9 mouse cellular contexts compared by ENCODE assay signal in genomic region chr12:106080945-106081747, GRCm38 (mm10).
DNase-seq lines count a peak whose midpoint lies in the region; ATAC-seq and TF ChIP-seq lines count a peak whose summit lies in the region.
"Had no signal": no experiment of that assay in that cellular context is flagged by ENCODE, and none has a peak within 500 bp of the region (broad histone marks: within the 10 kb centered on the region; RNA-seq: fewer than 3 reads in every experiment).

No protein-coding gene starts in this region.

- no peak for TF ChIP-seq EP300 in heart, adult 2 months (IDR thresholded peaks at IDR 0.05; ENCODE audit: insufficient read depth, low read depth, low read length)

- intact Hi-C loops in heart, adult 2 months (cut with DNase I): no loop called here

- no peaks in the 10 kb centered on the region for H3K27me3 ChIP-seq in heart, embryonic 11.5 days (ENCODE audit: control insufficient read depth, insufficient read depth, low read length)
- H3K27me3 ChIP-seq in heart, adult 2 months (ENCODE audit: control insufficient read depth, insufficient read depth, low read length): no peaks in the 10 kb centered on the region
- peaks cover 3% of the 10 kb centered on the region; the same call in 1 of the 2 replicates for H3K27me3 ChIP-seq in cerebellum, adult 2 months (ENCODE audit: control insufficient read depth, insufficient read depth, low read length)
- no peaks in the 10 kb centered on the region for H3K27me3 ChIP-seq in forebrain, embryonic 15.5 days
- no peaks in the 10 kb centered on the region for H3K27me3 ChIP-seq in midbrain, embryonic 13.5 days
- H3K27me3 ChIP-seq: megakaryocyte, embryonic 14.5 days had no signal

- no peak overlapping the region for H3K4me3 ChIP-seq in heart, embryonic 11.5 days (ENCODE audit: low read depth, low read length)
- no peak overlapping the region for H3K4me3 ChIP-seq in heart, adult 2 months
- H3K4me3 ChIP-seq in cerebellum, adult 2 months (replicated peaks; ENCODE audit: insufficient read depth, low read depth, low read length): peak overlapping the region; percentile 48
- H3K4me3 ChIP-seq in forebrain, embryonic 15.5 days: peak overlapping the region; percentile 18
- peak overlapping the region; percentile 22 for H3K4me3 ChIP-seq in midbrain, embryonic 13.5 days (replicated peaks)
- H3K4me3 ChIP-seq: megakaryocyte, embryonic 14.5 days had no signal

- H3K9me3 ChIP-seq in heart, embryonic 11.5 days (replicated peaks; ENCODE audit: control insufficient read depth, low read length): no peaks in the 10 kb centered on the region
- H3K9me3 ChIP-seq in forebrain, embryonic 15.5 days: no peaks in the 10 kb centered on the region
- no peaks in the 10 kb centered on the region for H3K9me3 ChIP-seq in midbrain, embryonic 13.5 days
- H3K9me3 ChIP-seq: megakaryocyte, embryonic 14.5 days had no signal

- no peak for TF ChIP-seq POLR2A in heart, adult 2 months (IDR thresholded peaks at IDR 0.05; ENCODE audit: insufficient read depth, low read depth, low read length)
- TF ChIP-seq POLR2A in cerebellum, adult 2 months (IDR thresholded peaks at IDR 0.05; ENCODE audit: borderline replicate concordance, insufficient read depth, low read length): no peak

- H3K4me2 ChIP-seq in heart, embryonic 11.5 days: peak overlapping the region; percentile 17
- H3K4me2 ChIP-seq in forebrain, embryonic 15.5 days (replicated peaks): peak overlapping the region; percentile 49
- peak overlapping the region; percentile 51 for H3K4me2 ChIP-seq in midbrain, embryonic 13.5 days (replicated peaks)

- H3K79me2 ChIP-seq in heart, adult 2 months (replicated peaks; ENCODE audit: control insufficient read depth, insufficient read depth, low read length): no peaks in the 10 kb centered on the region

- no peak overlapping the region for H3K9ac ChIP-seq in heart, embryonic 11.5 days (ENCODE audit: low read depth, low read length)
- H3K9ac ChIP-seq in heart, adult 2 months (ENCODE audit: low read depth, low read length): no peak overlapping the region
- peak overlapping the region; percentile 43 for H3K9ac ChIP-seq in forebrain, embryonic 15.5 days (replicated peaks)
- H3K9ac ChIP-seq in midbrain, embryonic 13.5 days (replicated peaks): peak overlapping the region; percentile 26; the same call in 1 of the 2 replicates

- H3K4me1 ChIP-seq in heart, embryonic 11.5 days (ENCODE audit: control insufficient read depth, insufficient read depth, low read length): peaks cover 13% of the 10 kb centered on the region
- no peaks in the 10 kb centered on the region for H3K4me1 ChIP-seq in heart, adult 2 months (ENCODE audit: control insufficient read depth, insufficient read depth, low read length)
- peaks cover 6% of the 10 kb centered on the region; the same call in 1 of the 2 replicates for H3K4me1 ChIP-seq in cerebellum, adult 2 months (ENCODE audit: control insufficient read depth, insufficient read depth, low read length)
- H3K4me1 ChIP-seq in forebrain, embryonic 15.5 days: peaks cover 40% of the 10 kb centered on the region
- peaks cover 42% of the 10 kb centered on the region for H3K4me1 ChIP-seq in midbrain, embryonic 13.5 days (replicated peaks)

- no peak overlapping the region for H3K27ac ChIP-seq in heart, embryonic 11.5 days (ENCODE audit: low read depth, low read length)
- H3K27ac ChIP-seq in heart, adult 2 months: no peak overlapping the region
- no peak overlapping the region for H3K27ac ChIP-seq in cerebellum, adult 2 months (ENCODE audit: insufficient read depth, low read length)
- peak overlapping the region; percentile 94 for H3K27ac ChIP-seq in forebrain, embryonic 15.5 days (replicated peaks)
- peak overlapping the region; percentile 75 for H3K27ac ChIP-seq in midbrain, embryonic 13.5 days

- 60% methylated on average over 23 of the region's 23 CpGs for WGBS in heart, embryonic 11.5 days (ENCODE audit: insufficient replicate concordance)
- 71% methylated on average over 23 of the region's 23 CpGs for WGBS in heart, adult 2 months
- 9% methylated on average over 23 of the region's 23 CpGs for WGBS in cerebellum, adult 2 months
- WGBS in forebrain, embryonic 15.5 days: 5% methylated on average over 23 of the region's 23 CpGs
- WGBS in midbrain, embryonic 13.5 days: 13% methylated on average over 23 of the region's 23 CpGs

- ATAC-seq in heart, embryonic 11.5 days (replicated peaks; ENCODE audit: insufficient number of reproducible peaks, low FRiP score, low TSS enrichment): no peak
- peak; percentile 29 for ATAC-seq in forebrain, embryonic 15.5 days (replicated peaks)
- peak; percentile 67 for ATAC-seq in midbrain, embryonic 13.5 days

- TF ChIP-seq CTCF in heart, adult 2 months (IDR thresholded peaks at IDR 0.05): no peak
- no peak for TF ChIP-seq CTCF in cerebellum, adult 2 months (IDR thresholded peaks at IDR 0.05; ENCODE audit: borderline replicate concordance, insufficient read depth, low read depth, low read length)

- no peaks in the 10 kb centered on the region for H3K36me3 ChIP-seq in heart, embryonic 11.5 days (ENCODE audit: control insufficient read depth, insufficient read depth, low read length)
- no peaks in the 10 kb centered on the region for H3K36me3 ChIP-seq in heart, adult 2 months (ENCODE audit: control insufficient read depth, insufficient read depth, low read length)
- no peaks in the 10 kb centered on the region for H3K36me3 ChIP-seq in forebrain, embryonic 15.5 days
- H3K36me3 ChIP-seq in midbrain, embryonic 13.5 days: 0 out of 2 replicates have a peak, but pooled peaks cover under 1% of the 10 kb centered on the region

- DNase-seq in heart, adult 2 months: no peak
- peak; percentile 71 to 80 for DNase-seq in cerebellum, adult 2 months
- no peak for DNase-seq in T-cell, adult 2 months (ENCODE audit: low spot score)
- no peak for DNase-seq in yolk sac, embryonic 10.5 days (ENCODE audit: low spot score)
- no peak for DNase-seq in spleen, postnatal 10 days (ENCODE audit: low spot score in 2 of 2)

Comparison
In these comparisons a context has a peak if more than half of its experiments do, and no peak if none do; other contexts are left out.
1. H3K27ac ChIP-seq: peak in forebrain, embryonic 15.5 days (single experiment) and midbrain, embryonic 13.5 days (single experiment); none in heart, embryonic 11.5 days (single experiment), heart, adult 2 months (single experiment) and cerebellum, adult 2 months (single experiment).
2. H3K4me3 ChIP-seq: peak in cerebellum, adult 2 months (single experiment), forebrain, embryonic 15.5 days (single experiment) and midbrain, embryonic 13.5 days (single experiment); none in heart, embryonic 11.5 days (single experiment) and heart, adult 2 months (single experiment).
3. H3K9ac ChIP-seq: peak in forebrain, embryonic 15.5 days (single experiment) and midbrain, embryonic 13.5 days (single experiment); none in heart, embryonic 11.5 days (single experiment) and heart, adult 2 months (single experiment).
4. DNase-seq: peak in cerebellum, adult 2 months (2 of 2); none in heart, adult 2 months (0 of 2), T-cell, adult 2 months (single experiment), yolk sac, embryonic 10.5 days (single experiment) and spleen, postnatal 10 days (0 of 2).
5. Peak in every context shown above with its lines, with median percentiles within 50 percentile points of each other: H3K4me2 ChIP-seq.